In genomic region chr9:71624793-71625495, GRCm38 (mm10) we compare ENCODE assay signal across 8 mouse cellular contexts. TPM values are rescaled to one million over a fixed set of nuclear protein-coding genes. Genes with fewer than 3 reads are reported as not detected.
DNase-seq lines count a peak whose midpoint lies in the region; ATAC-seq and TF ChIP-seq lines count a peak whose summit lies in the region.

No protein-coding gene starts in this region.

- TF ChIP-seq EP300 in liver, embryonic 14.5 days (IDR thresholded peaks at IDR 0.05; ENCODE audit: low read depth), result no peak

- no peak overlapping the region for H3K4me3 ChIP-seq in liver, embryonic 14.5 days (ENCODE audit: insufficient read depth in 1 of 2, low read depth in 2 of 2, low read length in 2 of 2)

- H3K4me2 ChIP-seq in liver, embryonic 14.5 days (ENCODE audit: low read depth), result no peak overlapping the region

- H3K9ac ChIP-seq in liver, embryonic 14.5 days (replicated peaks), result no peak overlapping the region

- H3K4me1 ChIP-seq in liver, embryonic 14.5 days (replicated peaks; ENCODE audit: control insufficient read depth in 2 of 2, insufficient read depth in 2 of 2, low read length in 1 of 2), result peaks cover 0 to 2% of the 10 kb centered on the region in 2 experiments; a peak in 2 of 4 replicates

- no peak overlapping the region for H3K27ac ChIP-seq in liver, embryonic 14.5 days

- peak; percentile 85 for TF ChIP-seq CTCF in liver, embryonic 14.5 days (IDR thresholded peaks at IDR 0.05; ENCODE audit: low read depth)

- H3K9me3 ChIP-seq in liver, embryonic 14.5 days (ENCODE audit: control insufficient read depth, low read length), result no peaks in the 10 kb centered on the region

- H3K27me3 ChIP-seq in liver, embryonic 14.5 days (ENCODE audit: control insufficient read depth, insufficient read depth, low read length), result no peaks in the 10 kb centered on the region

- peak; percentile 66 for DNase-seq in layer of hippocampus, adult 11-12 months (ENCODE audit: low spot score)
- no peak for DNase-seq in layer of hippocampus, adult 9-11 months
- DNase-seq in T-cell, adult 2 months (ENCODE audit: low spot score), result peak; percentile 51
- peak; percentile 75 for DNase-seq in embryo, embryonic 11 days
- DNase-seq in kidney, adult 18-20 months, result peak; percentile 82
- DNase-seq in liver, embryonic 14.5 days (ENCODE audit: low read depth in 3 of 3, low spot score in 3 of 3), result no peak
- peak; percentile 25 for DNase-seq in skeletal muscle tissue, adult 2 months (ENCODE audit: low read depth, low spot score)

- 24% methylated on average over 10 of the region's 10 CpGs for WGBS in liver, embryonic 14.5 days (ENCODE audit: insufficient replicate concordance)

- H3K36me3 ChIP-seq in liver, embryonic 14.5 days (replicated peaks; ENCODE audit: control insufficient read depth, insufficient read depth, low read depth), result no peaks in the 10 kb centered on the region

- no peak for ATAC-seq in liver, embryonic 14.5 days (ENCODE audit: insufficient read depth)
- ATAC-seq in megakaryocyte, adult 5-6 weeks (ENCODE audit: poor library complexity, severe bottlenecking), result no peak

RNA-seq across cellular contexts. Expression of gene Myzap, which starts 32.8 kb away (rescaled TPM):
- polyA plus RNA-seq in liver, embryonic 14.5 days (2012; rRNA removed), result 0.82 and 1.8 TPM in 2 replicates
- polyA plus RNA-seq in liver, embryonic 14.5 days (2014; fragmentation: Nextera tagmentation; extraction: Ambion mirVana), result 1.6 and 2.5 TPM in 2 replicates
- total RNA-seq in megakaryocyte, adult 5-6 weeks (2015), result 0.27 TPM in 1 of 2 replicates, not detected in the other
- 0.51 TPM in 1 of 2 replicates, not detected in the other for total RNA-seq in megakaryocyte, adult 5-6 weeks (2017)

Comparison
In these comparisons a context has a peak if more than half of its experiments do, and no peak if none do; other contexts are left out.
1. DNase-seq: peak in layer of hippocampus, adult 11-12 months (single experiment), T-cell, adult 2 months (single experiment), embryo, embryonic 11 days (single experiment), kidney, adult 18-20 months (single experiment) and skeletal muscle tissue, adult 2 months (single experiment); none in layer of hippocampus, adult 9-11 months (single experiment) and liver, embryonic 14.5 days (0 of 3).